Mouse (Mus musculus): Measurements from ENCODE around the gene Evc. TPM values are rescaled to one million over a fixed set of nuclear protein-coding genes. Genes with fewer than 3 reads are reported as not detected.

Gene Evc
- polyA plus RNA-seq, 1 experiment from 2014 or later, result 7.4 TPM

DNA sequence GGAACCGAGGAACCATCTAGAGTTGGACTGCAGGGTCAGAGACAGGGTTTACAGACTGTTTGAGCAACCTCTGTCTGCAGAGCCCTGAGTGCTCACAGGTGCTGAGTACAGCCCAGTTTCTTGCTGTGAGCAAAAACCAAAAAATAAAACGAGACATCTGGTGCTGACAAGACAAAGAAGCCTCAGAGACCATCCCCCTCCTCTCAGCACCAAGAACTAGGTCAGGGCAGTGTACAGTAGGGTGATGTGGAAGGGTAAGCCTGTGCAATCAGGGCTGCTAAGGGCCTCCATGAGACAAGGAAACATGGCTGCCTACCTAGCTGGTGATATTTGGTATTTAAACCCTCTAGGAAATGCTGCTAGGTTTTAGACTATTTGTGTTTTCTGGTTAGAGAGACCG, 85.1 kb downstream of the Evc start:
- Histone ChIP-seq H3K4me1 (replicated peaks) (peaks cover 85% of the 10 kb centered on the region), H3K9me3 (no peaks in the 10 kb centered on the region), H3K36me3 (peaks cover 14% of the 10 kb centered on the region), H3K4me2 (replicated peaks) (0 out of 2 replicates have a peak overlapping the region, but pooled peaks have one; percentile 11), H3K4me3 (replicated peaks) (no peak overlapping the region), H3K27me3 (no peaks in the 10 kb centered on the region), H3K9ac (replicated peaks) (no peak overlapping the region), H3K27ac (no peak overlapping the region)
- 83% methylated on average over 3 of the region's 3 CpGs for WGBS
- no peak for ATAC-seq

DNA sequence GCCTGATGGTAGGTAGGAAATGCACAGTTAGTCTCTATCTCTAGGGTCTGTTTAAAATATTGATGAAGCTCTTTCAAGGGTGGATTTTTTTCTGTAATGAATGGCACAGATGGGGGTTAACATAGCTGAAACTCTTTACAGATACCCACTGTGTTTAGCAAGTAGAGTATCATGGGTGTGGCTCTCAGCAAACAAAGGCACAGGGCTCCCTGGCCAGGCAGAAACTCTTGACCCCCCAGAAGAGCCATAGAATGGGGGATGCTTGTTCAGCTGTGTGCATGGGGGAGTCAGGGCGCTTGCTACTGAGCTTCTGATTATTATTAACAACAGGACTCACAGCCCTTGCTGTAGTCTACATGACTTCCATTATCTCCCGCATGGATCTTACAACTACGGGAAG, 87.8 kb downstream of the Evc start:
- ATAC-seq, result no peak
- Histone ChIP-seq H3K27ac (peak overlapping the region; percentile 61), H3K4me3 (replicated peaks) (peak overlapping the region; percentile 86), H3K9ac (replicated peaks) (peak overlapping the region; percentile 93), H3K9me3 (no peaks in the 10 kb centered on the region), H3K36me3 (peaks cover 13% of the 10 kb centered on the region), H3K4me2 (replicated peaks) (peak overlapping the region; percentile 84), H3K4me1 (replicated peaks) (peaks cover 75% of the 10 kb centered on the region), H3K27me3 (peaks cover 2% of the 10 kb centered on the region; the same call in 1 of the 2 replicates)
- 70% methylated on average over 3 of the region's 3 CpGs for WGBS

GRCm38 (mm10) chr5:37247456-37247855, 89.2 kb downstream of the Evc start:
- H3K9me3 ChIP-seq, result no peaks in the 10 kb centered on the region
- peaks cover 13% of the 10 kb centered on the region for H3K27me3 ChIP-seq
- ATAC-seq, result no peak
- peak overlapping the region; percentile 86 for H3K4me3 ChIP-seq (replicated peaks)
- peaks cover 6% of the 10 kb centered on the region for H3K36me3 ChIP-seq
- peak overlapping the region; percentile 98 for H3K27ac ChIP-seq
- peaks cover 83% of the 10 kb centered on the region for H3K4me1 ChIP-seq (replicated peaks)
- H3K4me2 ChIP-seq (replicated peaks), result peak overlapping the region; percentile 84
- peak overlapping the region; percentile 93 for H3K9ac ChIP-seq (replicated peaks)
- 45% methylated on average over 4 of the region's 4 CpGs for WGBS

GRCm38 (mm10) chr5:37246138-37246910, 90.4 kb downstream of the Evc start:
- Histone ChIP-seq H3K9ac (replicated peaks) (peak overlapping the region; percentile 93), H3K4me2 (replicated peaks) (peak overlapping the region; percentile 84), H3K4me1 (replicated peaks) (peaks cover 78% of the 10 kb centered on the region), H3K4me3 (replicated peaks) (peak overlapping the region; percentile 86), H3K36me3 (no peaks in the 10 kb centered on the region), H3K9me3 (no peaks in the 10 kb centered on the region), H3K27ac (peak overlapping the region; percentile 98), H3K27me3 (peaks cover 18% of the 10 kb centered on the region)
- peak; percentile 50 for ATAC-seq
- under 1% methylated on average over 35 of the region's 37 CpGs for WGBS

GRCm38 (mm10) chr5:37245651-37246050, 91.0 kb downstream of the Evc start:
- peak overlapping the region; percentile 86 for H3K4me3 ChIP-seq (replicated peaks)
- under 1% methylated on average over 42 of the region's 42 CpGs for WGBS
- peak; percentile 63 for ATAC-seq

GRCm38 (mm10) chr5:37244666-37245242, 91.9 kb downstream of the Evc start:
- ATAC-seq, result no peak
- Histone ChIP-seq H3K27ac (peak overlapping the region; percentile 98), H3K36me3 (no peaks in the 10 kb centered on the region), H3K9me3 (no peaks in the 10 kb centered on the region), H3K27me3 (peaks cover 34% of the 10 kb centered on the region), H3K4me1 (replicated peaks) (peaks cover 75% of the 10 kb centered on the region), H3K9ac (replicated peaks) (peak overlapping the region; percentile 93), H3K4me3 (replicated peaks) (peak overlapping the region; percentile 86), H3K4me2 (replicated peaks) (peak overlapping the region; percentile 84)
- 51% methylated on average over 9 of the region's 9 CpGs for WGBS

More at GRCm38 (mm10) chr5:37245651-37246050, 91.0 kb downstream of the Evc start:
- peak overlapping the region; percentile 84 for H3K4me2 ChIP-seq (replicated peaks)
- peak overlapping the region; percentile 93 for H3K9ac ChIP-seq (replicated peaks)
- H3K27ac ChIP-seq, result peak overlapping the region; percentile 98
- peaks cover 78% of the 10 kb centered on the region for H3K4me1 ChIP-seq (replicated peaks)
- H3K9me3 ChIP-seq, result no peaks in the 10 kb centered on the region
- peaks cover 25% of the 10 kb centered on the region for H3K27me3 ChIP-seq
- H3K36me3 ChIP-seq, result no peaks in the 10 kb centered on the region

- peaks cover 69% of the 10 kb centered on the region for H3K4me1 ChIP-seq (replicated peaks)
- peak overlapping the region; percentile 93 for H3K9ac ChIP-seq (replicated peaks)
- peaks cover 40% of the 10 kb centered on the region for H3K27me3 ChIP-seq
- H3K4me3 ChIP-seq (replicated peaks), result peak overlapping the region; percentile 86
- peak overlapping the region; percentile 84 for H3K4me2 ChIP-seq (replicated peaks)
- no peaks in the 10 kb centered on the region for H3K9me3 ChIP-seq
- peak; percentile 41 for ATAC-seq
- no peaks in the 10 kb centered on the region for H3K36me3 ChIP-seq
- 2% methylated on average over 13 of the region's 13 CpGs for WGBS
- peak overlapping the region; percentile 98 for H3K27ac ChIP-seq
Observed at GRCm38 (mm10) chr5:37244161-37244560, 92.5 kb downstream of the Evc start.

DNA sequence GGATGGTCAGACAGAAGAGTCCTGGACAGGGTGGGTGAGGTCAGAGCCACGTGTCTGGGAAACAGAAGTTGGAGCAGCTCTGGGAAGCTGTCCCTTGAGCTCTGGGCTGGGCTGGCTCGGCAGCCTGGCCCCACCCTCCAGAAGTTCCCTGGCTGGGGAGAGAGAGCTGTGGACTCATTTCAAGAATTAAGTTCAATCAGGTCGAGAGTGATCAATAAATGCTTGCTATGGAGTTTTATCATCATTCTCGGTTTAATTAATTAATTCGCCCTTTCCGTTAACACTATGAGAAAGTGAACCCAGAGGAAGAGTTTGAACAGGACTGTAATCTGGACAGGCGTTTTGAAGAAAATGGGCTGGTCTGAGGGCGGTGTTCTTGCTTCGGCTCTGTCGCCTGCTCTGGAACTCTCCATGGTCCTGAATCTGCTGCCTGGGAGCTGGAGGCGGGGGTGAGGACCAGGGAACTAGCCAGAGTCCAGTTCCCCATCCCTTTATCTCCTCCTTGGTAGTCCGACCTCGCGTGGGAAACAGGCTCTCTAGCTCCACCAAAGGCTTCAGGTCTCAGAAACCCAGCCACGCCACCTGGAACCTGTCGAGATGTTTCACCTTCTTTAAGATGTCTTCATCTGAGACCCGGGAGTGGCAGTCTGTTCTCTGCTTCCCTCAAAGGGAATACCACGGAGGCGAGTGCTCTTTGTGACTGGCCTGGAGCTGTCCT, 93.4 kb downstream of the Evc start:
- H3K27ac ChIP-seq, result peak overlapping the region; percentile 98
- H3K9ac ChIP-seq (replicated peaks), result peak overlapping the region; percentile 93
- peak overlapping the region; percentile 86 for H3K4me3 ChIP-seq (replicated peaks)
- no peaks in the 10 kb centered on the region for H3K9me3 ChIP-seq
- 1% methylated on average over 19 of the region's 19 CpGs for WGBS
- H3K36me3 ChIP-seq, result no peaks in the 10 kb centered on the region
- peak overlapping the region; percentile 84 for H3K4me2 ChIP-seq (replicated peaks)
- ATAC-seq, result no peak
- H3K27me3 ChIP-seq, result peaks cover 40% of the 10 kb centered on the region
- H3K4me1 ChIP-seq (replicated peaks), result peaks cover 61% of the 10 kb centered on the region

GRCm38 (mm10) chr5:37242360-37243168, 94.1 kb downstream of the Evc start:
- H3K4me1 ChIP-seq (replicated peaks), result peaks cover 53% of the 10 kb centered on the region
- no peaks in the 10 kb centered on the region for H3K9me3 ChIP-seq
- WGBS, result 10% methylated on average over 44 of the region's 44 CpGs
- no peak for ATAC-seq
- H3K4me2 ChIP-seq (replicated peaks), result peak overlapping the region; percentile 84
- peaks cover 40% of the 10 kb centered on the region for H3K27me3 ChIP-seq
- peak overlapping the region; percentile 86 for H3K4me3 ChIP-seq (replicated peaks)
- peak overlapping the region; percentile 93 for H3K9ac ChIP-seq (replicated peaks)
- peak overlapping the region; percentile 98 for H3K27ac ChIP-seq
- no peaks in the 10 kb centered on the region for H3K36me3 ChIP-seq

DNA sequence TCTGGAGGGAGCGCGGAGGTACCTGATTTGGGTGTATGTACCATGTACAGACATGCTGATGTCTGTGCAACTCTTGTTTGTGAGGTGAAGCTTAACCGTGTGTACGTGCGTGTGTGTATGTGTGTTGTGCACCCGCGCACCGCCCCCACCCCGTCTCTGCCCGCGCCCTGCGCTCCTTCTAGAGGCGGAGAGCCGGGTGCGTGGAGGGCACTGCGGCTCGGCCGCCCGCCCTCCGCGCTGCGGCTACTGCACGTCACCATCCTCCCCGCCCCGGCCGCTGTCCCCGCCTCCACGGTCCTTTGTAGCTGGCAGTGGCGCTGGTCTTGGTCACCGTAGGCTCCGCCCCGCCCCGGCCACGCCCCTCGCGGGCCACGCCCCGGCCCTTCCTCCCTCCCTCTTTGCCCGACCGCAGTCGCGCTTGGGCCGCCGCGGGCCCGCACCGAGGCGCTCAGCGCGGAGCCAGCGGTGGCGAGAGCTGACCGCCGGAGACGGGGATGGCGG, 95.0 kb downstream of the Evc start, which contains the start of gene Crmp1:
Gene Crmp1 (plus strand): TSS at position 290 of the 501 bp plus-strand sequence.
- Histone ChIP-seq H3K9ac (replicated peaks) (peak within 1 kb of the TSS; percentile 93), H3K4me2 (replicated peaks) (peak within 1 kb of the TSS; percentile 84), H3K4me3 (replicated peaks) (peak within 1 kb of the TSS; percentile 86), H3K9me3 (no peaks in the 10 kb centered on the region), H3K27me3 (peaks cover 40% of the 10 kb centered on the region), H3K27ac (peak within 1 kb of the TSS; percentile 60), H3K36me3 (no peaks in the 10 kb centered on the region), H3K4me1 (replicated peaks) (peaks cover 49% of the 10 kb centered on the region)
- under 1% methylated on average over 54 of the region's 56 CpGs for WGBS
- peak; percentile 75 for ATAC-seq

DNA sequence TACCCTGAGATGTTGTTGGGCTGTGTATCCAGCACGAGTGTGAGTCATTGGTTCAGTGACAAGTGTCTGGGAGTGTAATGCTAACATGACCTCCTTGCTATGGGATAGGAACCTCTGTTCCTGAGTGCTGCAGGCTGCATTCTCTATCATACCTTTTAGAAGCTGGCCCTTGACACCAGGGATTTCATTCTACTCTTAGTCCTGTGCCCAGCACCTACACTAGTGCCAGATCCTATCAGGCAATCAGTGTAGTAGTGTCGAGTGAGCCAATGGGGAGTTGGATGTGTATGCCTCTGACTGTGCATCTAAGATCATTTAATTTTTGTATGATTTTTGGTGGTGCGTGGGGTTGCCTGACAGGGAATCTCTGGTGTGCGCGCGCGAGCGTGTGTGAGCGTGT, 95.5 kb downstream of the Evc start:
- H3K9ac ChIP-seq (replicated peaks), result peak overlapping the region; percentile 93
- peak overlapping the region; percentile 86 for H3K4me3 ChIP-seq (replicated peaks)
- peak overlapping the region; percentile 84 for H3K4me2 ChIP-seq (replicated peaks)
- peak overlapping the region; percentile 60; the same call in 1 of the 2 replicates for H3K27ac ChIP-seq
- H3K9me3 ChIP-seq, result no peaks in the 10 kb centered on the region
- H3K36me3 ChIP-seq, result no peaks in the 10 kb centered on the region
- peak; percentile 5 for ATAC-seq
- peaks cover 49% of the 10 kb centered on the region for H3K4me1 ChIP-seq (replicated peaks)
- WGBS, result 12% methylated on average over 9 of the region's 9 CpGs
- H3K27me3 ChIP-seq, result peaks cover 40% of the 10 kb centered on the region
